Mouse (Mus musculus): Measurements from ENCODE around the gene Btn1a1.

The Btn1a1 gene

DNA sequence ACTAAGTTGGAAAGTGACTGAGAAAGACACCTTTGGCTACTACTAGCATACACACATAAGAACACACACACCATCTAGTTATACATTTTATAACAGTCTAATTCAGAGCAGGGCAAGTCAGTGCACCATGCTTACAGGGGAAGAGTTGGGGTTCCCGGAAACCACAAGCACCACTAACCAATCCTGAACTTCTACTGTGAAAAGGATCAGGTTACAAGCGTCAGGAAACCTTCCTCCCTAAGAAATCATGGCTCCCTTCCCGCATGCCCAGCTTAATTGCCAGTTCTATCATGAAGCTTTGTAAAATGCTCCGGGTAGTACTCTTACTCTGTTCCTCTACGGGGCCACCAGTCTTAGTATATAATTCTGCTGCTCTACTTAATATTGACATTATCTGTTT is 19.6 kb upstream of the Btn1a1 start:
- DNase-seq (ENCODE audit: low read depth, low spot score), result no peak

DNA sequence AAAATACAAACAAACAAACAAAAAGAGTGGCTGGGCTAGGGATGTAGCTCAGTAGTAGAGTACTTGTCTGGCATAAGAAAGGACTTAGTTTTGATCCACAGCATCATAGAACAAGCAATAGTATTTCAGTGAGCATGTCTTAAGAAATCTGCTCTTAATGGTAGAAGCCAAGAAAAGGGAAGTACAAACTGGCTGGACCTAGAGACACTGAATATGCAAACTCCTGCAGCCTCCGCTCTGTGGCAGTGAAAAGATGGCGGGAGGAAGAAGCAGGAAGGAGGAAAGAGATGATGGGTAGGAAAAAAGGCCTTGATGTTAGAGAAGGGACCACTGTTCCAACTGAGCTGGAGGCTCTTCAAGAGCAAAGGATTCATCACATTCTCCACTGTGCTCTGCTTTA is 17.5 kb upstream of the Btn1a1 start:
- no peak for DNase-seq (ENCODE audit: low read depth, low spot score)

GRCm38 (mm10) chr13:23475658-23476057 is 10.0 kb upstream of the Btn1a1 start:
- no peak for DNase-seq (ENCODE audit: low read depth, low spot score)

- DNase-seq (ENCODE audit: low read depth, low spot score), result peak; percentile 93
These were observed 1.2 kb upstream of the Btn1a1 start for GRCm38 (mm10) chr13:23466911-23467310.

DNA sequence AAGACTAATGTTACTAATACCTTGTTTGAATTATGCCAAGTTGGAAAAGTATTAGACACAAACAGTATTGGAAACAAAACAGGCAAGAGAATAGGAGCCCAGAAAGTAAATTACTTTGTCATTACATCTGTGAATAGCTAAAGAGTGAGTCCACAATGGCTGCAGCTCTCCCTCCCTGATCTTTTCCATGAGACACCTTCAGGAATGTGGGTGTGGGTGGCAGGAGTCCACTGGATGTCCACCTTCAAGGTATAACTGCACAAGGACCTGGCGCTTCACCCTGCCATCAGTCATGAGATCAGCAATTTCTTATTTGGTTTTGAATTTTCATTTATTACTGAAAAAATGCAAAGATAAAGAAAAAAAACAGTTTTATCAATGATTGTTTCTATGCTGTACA is 605 bp upstream of the Btn1a1 start:
- no peak for DNase-seq (ENCODE audit: low read depth, low spot score)

DNA sequence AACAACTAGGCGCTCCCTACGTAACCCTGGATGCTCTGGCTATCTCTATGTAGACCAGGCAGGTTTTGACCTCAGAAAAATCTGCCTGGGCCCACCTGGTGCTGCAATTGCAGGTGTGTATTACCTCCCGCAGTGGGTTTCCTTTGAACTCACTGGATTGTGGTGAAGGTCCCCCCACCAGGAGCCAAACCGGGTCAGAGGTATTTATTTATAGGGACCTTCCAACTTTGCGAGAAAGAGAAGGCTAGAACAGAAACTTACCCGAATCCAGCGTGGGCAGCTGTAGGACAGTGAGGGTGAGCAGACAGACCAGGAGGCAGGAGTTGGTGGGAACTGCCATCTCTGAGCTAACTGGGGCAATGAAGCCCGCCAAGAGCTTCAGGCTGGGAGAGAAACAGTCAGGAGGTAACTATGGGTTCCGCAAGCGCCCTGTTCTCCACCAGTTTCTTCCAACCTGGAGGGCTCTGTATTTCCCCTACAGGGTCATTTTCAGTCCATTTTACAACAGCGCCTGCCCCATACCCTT is 797 bp downstream of the Btn1a1 start:
- DNase-seq (ENCODE audit: low read depth, low spot score), result no peak

GRCm38 (mm10) chr13:23464224-23464637 is 1.5 kb downstream of the Btn1a1 start:
- DNase-seq (ENCODE audit: low read depth, low spot score), result no peak

GRCm38 (mm10) chr13:23463381-23464223 is 2.1 kb downstream of the Btn1a1 start:
- DNase-seq (ENCODE audit: low read depth, low spot score), result peak; percentile 88

GRCm38 (mm10) chr13:23462669-23463068 is 3.0 kb downstream of the Btn1a1 start:
- DNase-seq (ENCODE audit: low read depth, low spot score), result no peak

- DNase-seq (ENCODE audit: low read depth, low spot score), result no peak
These were observed 3.6 kb downstream of the Btn1a1 start for GRCm38 (mm10) chr13:23462063-23462462.

DNA sequence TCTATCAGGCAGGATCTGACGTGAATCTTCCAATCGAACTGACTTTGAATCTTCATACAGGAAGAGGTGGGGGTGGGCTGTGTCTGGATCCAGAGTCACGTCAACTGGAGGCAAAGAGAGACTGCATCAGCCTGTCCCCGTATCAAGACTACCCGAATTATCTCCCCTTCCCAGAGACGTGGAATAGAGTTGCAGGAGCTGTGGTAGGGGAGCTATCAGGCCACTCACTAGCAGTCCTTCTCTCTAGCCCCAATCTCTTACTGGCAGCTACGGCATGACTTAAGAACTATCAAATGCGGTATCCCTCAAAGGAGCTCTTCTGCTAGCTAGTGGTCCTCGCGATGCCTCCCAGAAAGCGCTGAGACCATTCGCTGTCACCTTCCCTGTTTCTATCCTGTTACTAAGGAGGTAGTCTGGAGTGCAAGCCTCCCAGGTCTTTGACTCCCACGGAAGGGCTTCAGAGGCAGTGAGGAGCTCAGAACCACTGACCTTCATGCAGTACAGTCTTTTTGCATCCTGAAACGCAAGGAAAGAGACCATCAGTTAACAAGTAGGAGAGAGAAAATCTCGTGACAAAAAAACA is 6.3 kb downstream of the Btn1a1 start:
- no peak for DNase-seq (ENCODE audit: low read depth, low spot score)

DNA sequence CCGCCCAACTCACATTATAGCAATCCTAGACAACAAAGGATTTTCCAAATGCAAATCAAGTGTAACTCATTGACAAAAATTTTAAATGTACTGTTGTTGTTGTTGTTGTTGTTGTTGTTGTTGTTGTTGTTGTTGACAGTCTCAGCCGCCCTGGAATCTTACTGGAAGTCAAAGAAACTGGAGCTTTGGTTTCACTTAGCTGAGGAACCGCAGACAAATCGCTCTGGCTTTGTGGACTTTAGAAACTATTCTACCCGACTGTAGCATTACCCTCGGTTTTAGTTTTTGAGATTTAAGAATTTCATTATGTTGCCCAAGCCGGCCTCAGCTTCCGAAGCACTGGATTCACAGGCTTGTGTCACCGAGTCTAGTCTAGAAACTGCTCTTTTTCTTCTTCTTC is 11.8 kb downstream of the Btn1a1 start:
- DNase-seq (ENCODE audit: low read depth, low spot score), result no peak

DNA sequence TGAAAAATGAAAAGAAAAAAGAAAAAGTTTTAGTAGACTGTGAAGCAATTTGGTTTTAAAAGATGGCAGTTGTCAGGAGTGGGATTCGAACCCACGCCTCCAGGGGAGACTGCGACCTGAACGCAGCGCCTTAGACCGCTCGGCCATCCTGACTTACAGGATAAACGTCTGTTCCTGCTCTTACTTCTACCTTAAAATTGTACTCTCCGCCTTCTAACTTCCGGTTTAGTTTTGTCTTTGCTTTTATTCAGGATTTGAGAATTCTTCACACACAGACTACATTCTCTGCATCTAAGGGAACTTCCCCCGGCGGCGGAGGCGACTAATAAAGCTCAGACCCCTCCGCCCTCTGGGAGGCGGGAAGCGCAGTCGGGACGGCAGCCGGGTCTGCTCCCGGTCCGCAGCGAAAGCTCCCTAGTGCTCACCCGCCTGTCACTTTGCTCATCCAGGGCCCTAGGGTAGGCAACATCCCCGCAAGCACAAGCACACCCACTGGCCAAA is 12.3 kb downstream of the Btn1a1 start:
- peak; percentile 90 for DNase-seq (ENCODE audit: low read depth, low spot score)

- peak; percentile 92 for DNase-seq (ENCODE audit: low read depth, low spot score)
These were observed 15.3 kb downstream of the Btn1a1 start for GRCm38 (mm10) chr13:23450398-23450797.

- peak; percentile 90 for DNase-seq (ENCODE audit: low read depth, low spot score)
These were observed 16.2 kb downstream of the Btn1a1 start for GRCm38 (mm10) chr13:23449235-23450095.

DNA sequence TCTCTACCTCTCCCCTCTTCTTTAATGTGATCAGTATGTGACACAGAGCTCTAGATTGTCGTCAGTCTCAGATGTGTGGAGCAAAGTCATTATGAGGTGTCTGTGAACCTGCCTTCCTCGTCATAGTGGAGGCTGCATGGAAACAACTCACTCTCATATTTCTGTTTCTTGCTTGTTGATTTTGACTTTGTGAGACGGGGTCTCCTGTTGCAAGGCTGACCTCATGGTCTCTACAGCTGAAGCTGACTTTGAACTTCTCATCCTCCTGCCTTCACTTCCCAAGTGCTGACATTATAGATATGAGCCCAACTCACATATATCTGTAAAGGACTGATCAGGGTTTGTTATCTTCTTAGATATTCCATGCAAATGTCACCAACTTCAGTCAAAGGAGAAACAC is 16.9 kb downstream of the Btn1a1 start:
- no peak for DNase-seq (ENCODE audit: low read depth, low spot score)

DNA sequence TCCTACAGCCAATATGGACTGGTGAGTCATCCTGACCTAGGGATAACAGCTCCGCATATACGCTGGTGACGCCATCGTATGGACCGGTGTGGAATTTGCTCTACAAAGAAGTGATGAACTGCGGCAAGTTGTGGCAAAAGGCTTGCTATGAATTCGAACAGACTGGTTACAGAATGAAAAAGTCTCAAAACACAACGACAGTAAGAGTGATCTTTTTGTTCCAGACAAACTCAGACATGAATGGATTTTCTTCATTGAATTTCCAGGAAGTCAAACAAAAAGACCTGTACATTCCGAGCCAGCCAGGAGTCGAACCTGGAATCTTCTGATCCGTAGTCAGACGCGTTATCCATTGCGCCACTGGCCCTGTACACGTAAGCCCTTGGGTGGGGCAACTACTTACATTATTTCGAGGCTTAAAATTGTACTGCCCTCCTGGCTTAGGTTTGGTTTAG is 19.2 kb downstream of the Btn1a1 start:
- DNase-seq (ENCODE audit: low read depth, low spot score), result peak; percentile 84

GRCm38 (mm10) chr13:23445561-23446320 is 20.0 kb downstream of the Btn1a1 start:
- DNase-seq (ENCODE audit: low read depth, low spot score), result peak; percentile 91

GRCm38 (mm10) chr13:23445156-23445555 is 20.5 kb downstream of the Btn1a1 start:
- DNase-seq (ENCODE audit: low read depth, low spot score), result no peak

- DNase-seq (ENCODE audit: low read depth, low spot score), result no peak
These were observed 21.2 kb downstream of the Btn1a1 start for GRCm38 (mm10) chr13:23444451-23444850.

GRCm38 (mm10) chr13:23439901-23440300 is 25.8 kb downstream of the Btn1a1 start:
- no peak for DNase-seq (ENCODE audit: low read depth, low spot score)
